Mouse (Mus musculus): ENCODE measurements around the gene Acmsd. TPM values are rescaled to one million over a fixed set of nuclear protein-coding genes. Genes with fewer than 3 reads are reported as not detected.

The Acmsd gene
- polyA plus RNA-seq, 1 experiment, result 0.43 TPM

DNA sequence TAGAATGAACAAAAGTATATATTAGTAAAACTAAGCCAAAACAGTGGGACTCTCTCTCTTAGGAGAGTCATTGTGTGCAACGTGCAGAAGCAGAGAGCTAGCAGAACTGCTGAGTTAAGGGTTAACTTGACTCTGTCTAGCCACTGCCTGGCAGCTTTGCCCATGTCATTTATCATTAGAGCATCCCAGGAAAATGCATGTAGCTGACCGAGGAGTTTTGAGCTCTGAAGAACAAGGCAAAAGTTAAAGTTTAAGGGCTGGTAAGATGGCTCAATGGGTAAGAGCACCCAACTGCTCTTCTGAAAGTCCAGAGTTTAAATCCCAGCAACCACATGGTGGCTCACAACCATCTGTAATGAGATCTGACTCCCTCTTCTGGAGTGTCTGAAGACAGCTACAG is 5.6 kb upstream of the Acmsd start:
- Histone ChIP-seq H3K4me3 (ENCODE audit: extremely low read depth, insufficient read depth, insufficient read length) (no peak overlapping the region), H3K4me1 (ENCODE audit: control insufficient read depth, insufficient read depth, insufficient read length) (no peaks in the 10 kb centered on the region), H3K27me3 (ENCODE audit: control insufficient read depth, insufficient read depth, low read length) (no peaks in the 10 kb centered on the region), H3K36me3 (ENCODE audit: control insufficient read depth, insufficient read depth, low read length) (no peaks in the 10 kb centered on the region), H3K27ac (ENCODE audit: insufficient read depth, low read length) (no peak overlapping the region)
- WGBS, result 44% methylated on average over 2 of the region's 2 CpGs
- TF ChIP-seq POLR2A (IDR thresholded peaks at IDR 0.05; ENCODE audit: low read depth, low read length), result no peak
- DNase-seq (ENCODE audit: low read depth in 1 of 2, low spot score in 2 of 2), result no peak

DNA sequence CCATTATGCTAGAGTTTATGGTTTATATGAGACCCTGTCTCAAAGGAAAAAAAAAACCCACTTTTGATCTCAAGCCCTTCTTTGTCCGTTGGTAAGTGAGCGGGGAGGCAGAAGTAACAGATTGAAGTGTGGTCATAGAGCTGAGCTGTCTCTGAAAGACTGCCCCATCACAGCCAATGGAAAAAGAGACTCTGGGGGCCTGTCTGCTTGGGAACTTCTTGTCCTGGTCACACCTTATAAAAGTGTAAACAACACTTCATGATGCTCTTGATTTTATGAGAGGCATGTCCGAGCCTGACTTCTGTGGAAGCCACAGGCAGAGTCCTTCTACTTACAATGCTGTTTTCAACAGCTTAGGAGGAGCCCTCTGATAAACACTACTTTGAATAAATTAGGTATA is 1.9 kb downstream of the Acmsd start:
- H3K27me3 ChIP-seq (ENCODE audit: control insufficient read depth, insufficient read depth, low read length), result no peaks in the 10 kb centered on the region
- no peaks in the 10 kb centered on the region for H3K36me3 ChIP-seq (ENCODE audit: control insufficient read depth, insufficient read depth, low read length)
- no peaks in the 10 kb centered on the region for H3K4me1 ChIP-seq (ENCODE audit: control insufficient read depth, insufficient read depth, insufficient read length)
- WGBS, result 68% methylated on average over 3 of the region's 3 CpGs
- H3K4me3 ChIP-seq (ENCODE audit: extremely low read depth, insufficient read depth, insufficient read length), result no peak overlapping the region
- H3K27ac ChIP-seq (ENCODE audit: insufficient read depth, low read length), result no peak overlapping the region
- TF ChIP-seq CTCF (IDR thresholded peaks at IDR 0.05; ENCODE audit: extremely low read depth, insufficient read depth, insufficient read length, insufficient replicate concordance), result no peak
- no peak for TF ChIP-seq POLR2A (IDR thresholded peaks at IDR 0.05; ENCODE audit: low read depth, low read length)
- no peak for DNase-seq (ENCODE audit: low read depth in 1 of 2, low spot score in 2 of 2)

DNA sequence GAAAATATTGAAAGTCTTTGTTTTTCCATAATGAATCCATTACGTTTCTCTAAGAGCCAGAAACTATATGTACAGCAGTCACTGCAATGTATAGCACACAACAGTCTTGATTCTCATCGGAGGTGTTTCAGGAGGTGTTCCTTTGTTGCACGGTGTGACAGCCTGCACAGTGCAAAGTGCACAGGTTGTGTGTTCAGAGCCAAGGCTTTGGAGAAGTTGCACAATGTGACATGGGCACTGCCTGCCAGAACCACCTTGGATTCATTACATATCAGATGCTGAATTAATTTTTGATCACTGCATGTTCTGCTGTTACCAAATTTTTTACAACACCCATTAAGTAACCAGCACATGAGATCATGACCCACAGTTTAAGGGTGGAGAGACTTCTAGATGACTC is 3.2 kb downstream of the Acmsd start:
- no peak for DNase-seq (ENCODE audit: low read depth in 1 of 2, low spot score in 2 of 2)
- TF ChIP-seq POLR2A (IDR thresholded peaks at IDR 0.05; ENCODE audit: low read depth, low read length), result no peak
- TF ChIP-seq CTCF (IDR thresholded peaks at IDR 0.05; ENCODE audit: extremely low read depth, insufficient read depth, insufficient read length, insufficient replicate concordance), result no peak
- 85% methylated on average over 3 of the region's 3 CpGs for WGBS
- Histone ChIP-seq H3K4me1 (ENCODE audit: control insufficient read depth, insufficient read depth, insufficient read length) (no peaks in the 10 kb centered on the region), H3K4me3 (ENCODE audit: extremely low read depth, insufficient read depth, insufficient read length) (no peak overlapping the region), H3K36me3 (ENCODE audit: control insufficient read depth, insufficient read depth, low read length) (no peaks in the 10 kb centered on the region), H3K27me3 (ENCODE audit: control insufficient read depth, insufficient read depth, low read length) (no peaks in the 10 kb centered on the region), H3K27ac (ENCODE audit: insufficient read depth, low read length) (no peak overlapping the region)

DNA sequence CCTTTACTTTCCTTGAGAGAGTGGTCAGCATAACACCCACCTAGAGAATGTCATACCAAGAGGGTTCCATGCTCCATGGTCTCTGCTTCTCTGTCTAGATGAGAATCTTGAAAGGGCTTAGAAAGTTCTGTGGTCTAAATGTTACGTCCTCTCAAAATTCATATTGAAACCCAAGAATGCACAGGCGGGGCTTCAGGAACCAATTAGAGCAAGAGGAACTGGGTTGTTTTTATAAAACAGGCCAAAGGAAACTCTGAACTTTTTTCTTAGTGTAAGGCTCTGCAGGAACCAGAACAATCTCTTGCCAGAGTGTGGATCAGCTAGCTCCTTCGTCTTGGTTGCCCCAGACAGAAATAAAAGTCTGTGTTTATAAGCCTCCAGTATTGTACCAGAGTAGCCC is 3.6 kb downstream of the Acmsd start:
- H3K27me3 ChIP-seq (ENCODE audit: control insufficient read depth, insufficient read depth, low read length), result no peaks in the 10 kb centered on the region
- H3K36me3 ChIP-seq (ENCODE audit: control insufficient read depth, insufficient read depth, low read length), result no peaks in the 10 kb centered on the region
- DNase-seq (ENCODE audit: low read depth in 1 of 2, low spot score in 2 of 2), result no peak
- H3K4me1 ChIP-seq (ENCODE audit: control insufficient read depth, insufficient read depth, insufficient read length), result no peaks in the 10 kb centered on the region
- 47% methylated on average over 3 of the region's 3 CpGs for whole genome bisulfite sequencing
- no peak overlapping the region for H3K4me3 ChIP-seq (ENCODE audit: extremely low read depth, insufficient read depth, insufficient read length)
- H3K27ac ChIP-seq (ENCODE audit: insufficient read depth, low read length), result no peak overlapping the region
- TF ChIP-seq POLR2A (IDR thresholded peaks at IDR 0.05; ENCODE audit: low read depth, low read length) (no peak), CTCF (IDR thresholded peaks at IDR 0.05; ENCODE audit: extremely low read depth, insufficient read depth, insufficient read length, insufficient replicate concordance) (no peak)

DNA sequence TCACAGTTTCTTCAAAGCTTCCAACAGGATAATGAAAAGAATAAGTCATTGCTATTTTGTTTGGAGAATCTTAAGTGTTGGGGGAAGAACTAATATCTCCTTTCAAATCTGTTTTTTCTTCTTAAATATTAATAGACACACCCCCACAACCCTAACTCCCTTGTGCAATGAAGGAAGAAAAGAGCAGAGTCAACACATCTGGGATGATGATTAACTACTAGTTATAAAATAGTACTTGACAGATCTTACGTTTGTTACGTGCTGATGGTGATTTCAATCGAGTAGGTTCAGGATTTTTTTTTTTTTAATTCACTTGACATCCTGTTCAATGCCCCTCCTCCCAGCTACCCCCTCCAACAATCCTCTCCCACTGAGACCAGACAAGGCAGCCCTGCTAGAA is 6.1 kb downstream of the Acmsd start:
- Histone ChIP-seq H3K4me3 (ENCODE audit: extremely low read depth, insufficient read depth, insufficient read length) (no peak overlapping the region; the same call in 1 of the 2 replicates), H3K27me3 (ENCODE audit: control insufficient read depth, insufficient read depth, low read length) (no peaks in the 10 kb centered on the region), H3K36me3 (ENCODE audit: control insufficient read depth, insufficient read depth, low read length) (no peaks in the 10 kb centered on the region), H3K4me1 (ENCODE audit: control insufficient read depth, insufficient read depth, insufficient read length) (no peaks in the 10 kb centered on the region), H3K27ac (ENCODE audit: insufficient read depth, low read length) (no peak overlapping the region)
- no peak for DNase-seq (ENCODE audit: low read depth in 1 of 2, low spot score in 2 of 2)
- 64% methylated on average over 3 of the region's 3 CpGs for WGBS
- TF ChIP-seq CTCF (IDR thresholded peaks at IDR 0.05; ENCODE audit: extremely low read depth, insufficient read depth, insufficient read length, insufficient replicate concordance), result no peak
- TF ChIP-seq POLR2A (IDR thresholded peaks at IDR 0.05; ENCODE audit: low read depth, low read length), result no peak

DNA sequence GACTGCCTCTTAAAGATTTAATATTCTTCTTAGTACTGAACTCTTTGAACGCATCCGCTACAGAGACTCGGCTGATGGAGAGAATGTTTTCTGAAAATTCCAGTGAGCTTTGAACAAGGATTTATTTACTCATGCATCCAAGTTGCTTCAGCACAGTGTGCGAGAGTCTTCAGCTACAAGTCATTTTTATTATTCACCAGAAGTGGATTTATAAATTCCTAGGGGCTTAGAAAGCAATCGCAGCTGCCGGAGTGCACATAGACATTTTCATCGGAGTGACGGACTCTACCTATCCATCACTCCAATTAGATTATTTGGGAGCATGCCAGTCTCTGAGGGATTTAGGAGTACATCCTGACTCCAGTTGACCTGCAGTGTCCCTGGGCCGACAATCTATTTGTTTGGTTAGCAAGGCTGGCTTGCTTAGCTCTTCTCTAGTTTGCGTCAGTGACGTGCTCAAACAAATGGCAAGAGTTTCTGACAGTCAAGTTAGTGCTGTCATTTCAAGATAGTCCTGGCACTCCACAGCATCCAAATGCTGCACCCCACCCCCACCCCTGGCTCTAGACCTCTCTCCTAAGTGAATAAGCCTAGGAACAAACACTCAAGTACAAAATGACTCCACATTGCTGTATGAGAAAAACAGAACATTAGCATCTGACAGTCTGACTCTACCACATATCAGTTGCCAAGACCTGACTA is 21.3 kb downstream of the Acmsd start:
- TF ChIP-seq CTCF (IDR thresholded peaks at IDR 0.05; ENCODE audit: extremely low read depth, insufficient read depth, insufficient read length, insufficient replicate concordance), result no peak
- no peak for TF ChIP-seq POLR2A (IDR thresholded peaks at IDR 0.05; ENCODE audit: low read depth, low read length)
- no peak overlapping the region for H3K4me3 ChIP-seq (ENCODE audit: extremely low read depth, insufficient read depth, insufficient read length)
- H3K27me3 ChIP-seq (ENCODE audit: control insufficient read depth, insufficient read depth, low read length), result no peaks in the 10 kb centered on the region
- 92% methylated on average over 11 of the region's 11 CpGs for WGBS
- DNase-seq (ENCODE audit: low read depth in 1 of 2, low spot score in 2 of 2), result no peak
- no peaks in the 10 kb centered on the region for H3K4me1 ChIP-seq (ENCODE audit: control insufficient read depth, insufficient read depth, insufficient read length)
- no peaks in the 10 kb centered on the region for H3K36me3 ChIP-seq (ENCODE audit: control insufficient read depth, insufficient read depth, low read length)
- H3K27ac ChIP-seq (ENCODE audit: insufficient read depth, low read length), result no peak overlapping the region

DNA sequence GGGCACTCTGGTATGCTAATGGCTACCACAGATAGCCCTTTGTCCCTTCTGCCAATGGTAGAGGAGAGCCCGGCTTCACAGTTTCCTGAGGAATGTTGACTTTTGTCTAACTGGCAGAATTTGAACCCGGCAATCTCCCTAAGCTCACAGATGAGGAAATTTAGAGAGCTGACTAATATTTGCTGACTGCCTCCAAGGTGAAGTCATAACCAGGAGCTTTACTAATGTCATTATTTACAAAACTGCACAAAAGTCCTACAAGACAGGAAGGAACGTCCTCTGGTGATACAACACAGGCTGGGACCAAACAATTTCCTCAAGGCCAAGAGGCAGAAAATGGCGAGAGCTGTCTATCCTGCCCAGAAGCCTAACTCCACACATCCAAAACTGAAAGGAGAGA is 26.6 kb downstream of the Acmsd start:
- Histone ChIP-seq H3K27ac (ENCODE audit: insufficient read depth, low read length) (no peak overlapping the region), H3K4me1 (ENCODE audit: control insufficient read depth, insufficient read depth, insufficient read length) (no peaks in the 10 kb centered on the region), H3K36me3 (ENCODE audit: control insufficient read depth, insufficient read depth, low read length) (no peaks in the 10 kb centered on the region), H3K27me3 (ENCODE audit: control insufficient read depth, insufficient read depth, low read length) (no peaks in the 10 kb centered on the region), H3K4me3 (ENCODE audit: extremely low read depth, insufficient read depth, insufficient read length) (no peak overlapping the region)
- no peak for DNase-seq (ENCODE audit: low read depth in 1 of 2, low spot score in 2 of 2)
- TF ChIP-seq POLR2A (IDR thresholded peaks at IDR 0.05; ENCODE audit: low read depth, low read length) (no peak), CTCF (IDR thresholded peaks at IDR 0.05; ENCODE audit: extremely low read depth, insufficient read depth, insufficient read length, insufficient replicate concordance) (no peak)
- 73% methylated on average over 4 of the region's 4 CpGs for WGBS
